Mouse (Mus musculus) liver, embryonic 14.5 days (tissue): ENCODE results near the gene Pask.

Source experiments
- CTCF ChIP-seq: IDR thresholded peaks from 2 replicates; pipeline ENCODE4 v1.5.1; 2016; ENCODE audit warnings: antibody characterized with exemption, low read depth, control low read depth
- EP300 ChIP-seq: IDR thresholded peaks from 2 replicates; pipeline ENCODE4 v1.6.1; 2016; ENCODE audit warnings: antibody characterized with exemption, low read depth

- TF ChIP-seq CTCF (no peak), EP300 (no peak)
Measured at GRCm38 (mm10) chr1:93270516-93271240, 72.6 kb downstream of the Pask start.
